Mouse (Mus musculus): ENCODE measurements at regions not wholly inside any gene's neighbourhood (a gene's known extent, or its start where the extent isn't known, plus 50 kb on each side); places are given as distances from the start of the nearest gene placed in this dataset.

DNA sequence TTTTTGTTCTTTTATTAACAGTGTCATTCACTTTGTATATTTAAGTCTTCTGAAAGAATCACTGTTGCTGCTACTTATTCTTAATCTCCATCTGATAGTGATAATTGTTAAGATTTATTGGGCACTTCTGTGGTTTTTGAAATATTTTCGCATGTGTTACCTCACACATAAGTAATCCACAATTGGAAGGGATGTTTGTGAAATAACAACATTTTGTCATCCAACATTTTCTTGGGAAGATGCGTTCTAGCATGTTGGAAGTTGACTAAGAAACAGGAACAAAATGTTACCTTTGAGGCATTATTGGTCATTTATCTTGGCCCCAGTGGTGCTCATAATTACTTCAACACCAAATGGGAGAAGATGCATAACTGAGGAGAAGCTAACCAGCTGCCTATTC is 323.4 kb upstream of the Btbd3 start:
- WGBS, result 87% methylated on average over 2 of the region's 2 CpGs
- no peak overlapping the region for H3K9ac ChIP-seq (replicated peaks; ENCODE audit: low read depth, low read length)
- H3K27ac ChIP-seq (ENCODE audit: low read length), result no peak overlapping the region

DNA sequence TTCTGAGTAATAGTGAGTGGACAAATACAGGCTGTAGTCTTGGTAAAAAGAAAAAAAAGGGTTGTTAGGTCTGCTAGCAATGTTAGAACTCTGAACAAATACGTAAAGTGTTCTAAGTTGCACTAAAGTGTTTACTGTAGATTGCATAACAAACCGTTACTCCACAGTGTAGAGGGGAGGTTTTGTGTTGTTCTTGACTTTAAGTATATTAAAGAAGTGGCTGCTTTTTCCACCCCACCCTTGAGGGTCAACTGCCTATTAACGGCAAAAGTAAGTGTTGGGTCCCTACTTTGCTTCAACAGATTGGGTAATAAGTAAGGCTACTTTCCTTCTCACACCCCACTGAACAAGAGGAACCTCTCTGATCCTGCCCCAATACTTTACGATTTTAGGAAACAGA is 323.9 kb upstream of the Btbd3 start:
- no peaks in the 10 kb centered on the region for H3K4me1 ChIP-seq (ENCODE audit: control insufficient read depth, insufficient read depth, low read length)
- H3K27ac ChIP-seq (ENCODE audit: low read length), result no peak overlapping the region
- no peak overlapping the region for H3K4me2 ChIP-seq (replicated peaks; ENCODE audit: low read depth, low read length)
- H3K27me3 ChIP-seq (ENCODE audit: control insufficient read depth, insufficient read depth, low read length), result no peaks in the 10 kb centered on the region
- H3K36me3 ChIP-seq (ENCODE audit: control insufficient read depth, insufficient read depth, low read length), result no peaks in the 10 kb centered on the region
- no peak for ATAC-seq (ENCODE audit: insufficient number of reproducible peaks, insufficient read depth, low FRiP score, low read depth)
- H3K9ac ChIP-seq (replicated peaks; ENCODE audit: low read depth, low read length), result no peak overlapping the region
- no peak overlapping the region for H3K4me3 ChIP-seq (ENCODE audit: low read depth, low read length)
- 73% methylated on average over 4 of the region's 4 CpGs for WGBS
- H3K9me3 ChIP-seq (ENCODE audit: control insufficient read depth, low read depth, low read length), result no peaks in the 10 kb centered on the region

More for the DNA sequence above, 323.4 kb upstream of the Btbd3 start:
- H3K4me2 ChIP-seq (replicated peaks; ENCODE audit: low read depth, low read length), result no peak overlapping the region
- H3K4me3 ChIP-seq (ENCODE audit: low read depth, low read length), result no peak overlapping the region
- H3K9me3 ChIP-seq (ENCODE audit: control insufficient read depth, low read depth, low read length), result no peaks in the 10 kb centered on the region
- H3K36me3 ChIP-seq (ENCODE audit: control insufficient read depth, insufficient read depth, low read length), result no peaks in the 10 kb centered on the region
- H3K4me1 ChIP-seq (ENCODE audit: control insufficient read depth, insufficient read depth, low read length), result no peaks in the 10 kb centered on the region
- no peaks in the 10 kb centered on the region for H3K27me3 ChIP-seq (ENCODE audit: control insufficient read depth, insufficient read depth, low read length)
- ATAC-seq (ENCODE audit: insufficient number of reproducible peaks, insufficient read depth, low FRiP score, low read depth), result no peak

- Histone ChIP-seq H3K9me3 (ENCODE audit: control insufficient read depth, low read depth, low read length) (no peaks in the 10 kb centered on the region), H3K27ac (ENCODE audit: low read length) (no peak overlapping the region), H3K4me3 (ENCODE audit: low read depth, low read length) (no peak overlapping the region), H3K4me2 (replicated peaks; ENCODE audit: low read depth, low read length) (no peak overlapping the region), H3K4me1 (ENCODE audit: control insufficient read depth, insufficient read depth, low read length) (no peaks in the 10 kb centered on the region), H3K27me3 (ENCODE audit: control insufficient read depth, insufficient read depth, low read length) (no peaks in the 10 kb centered on the region), H3K36me3 (ENCODE audit: control insufficient read depth, insufficient read depth, low read length) (no peaks in the 10 kb centered on the region), H3K9ac (replicated peaks; ENCODE audit: low read depth, low read length) (no peak overlapping the region)
- no peak for ATAC-seq (ENCODE audit: insufficient number of reproducible peaks, insufficient read depth, low FRiP score, low read depth)
- 65% methylated on average over 5 of the region's 5 CpGs for WGBS
Observed at GRCm38 (mm10) chr2:137925488-137925887, 330.9 kb upstream of the Btbd3 start.

- Histone ChIP-seq H3K9ac (replicated peaks; ENCODE audit: low read depth, low read length) (no peak overlapping the region), H3K4me2 (replicated peaks; ENCODE audit: low read depth, low read length) (no peak overlapping the region), H3K27me3 (ENCODE audit: control insufficient read depth, insufficient read depth, low read length) (no peaks in the 10 kb centered on the region), H3K27ac (ENCODE audit: low read length) (no peak overlapping the region), H3K4me1 (ENCODE audit: control insufficient read depth, insufficient read depth, low read length) (no peaks in the 10 kb centered on the region), H3K9me3 (ENCODE audit: control insufficient read depth, low read depth, low read length) (no peaks in the 10 kb centered on the region), H3K36me3 (ENCODE audit: control insufficient read depth, insufficient read depth, low read length) (no peaks in the 10 kb centered on the region), H3K4me3 (ENCODE audit: low read depth, low read length) (no peak overlapping the region)
- 50% methylated on average over 2 of the region's 2 CpGs for WGBS
- ATAC-seq (ENCODE audit: insufficient number of reproducible peaks, insufficient read depth, low FRiP score, low read depth), result no peak
Observed at GRCm38 (mm10) chr2:137924576-137924975, 331.8 kb upstream of the Btbd3 start.

- no peaks in the 10 kb centered on the region for H3K9me3 ChIP-seq (ENCODE audit: control insufficient read depth, low read depth, low read length)
- no peaks in the 10 kb centered on the region for H3K27me3 ChIP-seq (ENCODE audit: control insufficient read depth, insufficient read depth, low read length)
- H3K4me2 ChIP-seq (replicated peaks; ENCODE audit: low read depth, low read length), result no peak overlapping the region
- no peak overlapping the region for H3K9ac ChIP-seq (replicated peaks; ENCODE audit: low read depth, low read length)
- H3K4me1 ChIP-seq (ENCODE audit: control insufficient read depth, insufficient read depth, low read length), result no peaks in the 10 kb centered on the region
- H3K36me3 ChIP-seq (ENCODE audit: control insufficient read depth, insufficient read depth, low read length), result no peaks in the 10 kb centered on the region
- no peak overlapping the region for H3K27ac ChIP-seq (ENCODE audit: low read length)
- ATAC-seq (ENCODE audit: insufficient number of reproducible peaks, insufficient read depth, low FRiP score, low read depth), result no peak
- H3K4me3 ChIP-seq (ENCODE audit: low read depth, low read length), result no peak overlapping the region
Observed at GRCm38 (mm10) chr2:137898425-137898824, 357.9 kb upstream of the Btbd3 start.

GRCm38 (mm10) chr2:137880211-137881031 is 375.9 kb upstream of the Btbd3 start:
- Histone ChIP-seq H3K9ac (replicated peaks; ENCODE audit: low read depth, low read length) (no peak overlapping the region), H3K4me1 (ENCODE audit: control insufficient read depth, insufficient read depth, low read length) (no peaks in the 10 kb centered on the region), H3K4me2 (replicated peaks; ENCODE audit: low read depth, low read length) (no peak overlapping the region), H3K36me3 (ENCODE audit: control insufficient read depth, insufficient read depth, low read length) (no peaks in the 10 kb centered on the region), H3K4me3 (ENCODE audit: low read depth, low read length) (no peak overlapping the region), H3K9me3 (ENCODE audit: control insufficient read depth, low read depth, low read length) (no peaks in the 10 kb centered on the region), H3K27ac (ENCODE audit: low read length) (no peak overlapping the region), H3K27me3 (ENCODE audit: control insufficient read depth, insufficient read depth, low read length) (no peaks in the 10 kb centered on the region)
- WGBS, result 80% methylated on average over 7 of the region's 7 CpGs
- no peak for ATAC-seq (ENCODE audit: insufficient number of reproducible peaks, insufficient read depth, low FRiP score, low read depth)

DNA sequence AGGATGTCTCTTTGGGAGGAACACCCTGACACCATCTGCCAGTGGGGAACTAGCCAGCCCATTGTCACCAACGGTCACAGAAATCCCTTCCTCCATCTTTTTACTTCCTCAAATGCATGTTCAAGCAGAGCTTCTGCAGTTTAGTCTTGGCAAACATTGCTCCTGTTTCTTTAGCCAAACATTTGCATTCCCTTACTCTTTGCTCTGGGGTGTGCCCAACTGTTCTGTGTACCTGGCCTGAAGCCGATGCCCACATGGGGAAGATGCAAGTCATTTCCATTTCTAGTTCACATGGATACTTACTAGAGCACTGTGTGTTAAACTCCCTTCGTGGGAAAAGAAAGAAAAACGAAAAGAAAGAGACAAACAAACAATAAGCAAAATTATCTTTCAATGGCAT is 386.7 kb upstream of the Btbd3 start:
- no peak for ATAC-seq (ENCODE audit: insufficient number of reproducible peaks, insufficient read depth, low FRiP score, low read depth)

DNA sequence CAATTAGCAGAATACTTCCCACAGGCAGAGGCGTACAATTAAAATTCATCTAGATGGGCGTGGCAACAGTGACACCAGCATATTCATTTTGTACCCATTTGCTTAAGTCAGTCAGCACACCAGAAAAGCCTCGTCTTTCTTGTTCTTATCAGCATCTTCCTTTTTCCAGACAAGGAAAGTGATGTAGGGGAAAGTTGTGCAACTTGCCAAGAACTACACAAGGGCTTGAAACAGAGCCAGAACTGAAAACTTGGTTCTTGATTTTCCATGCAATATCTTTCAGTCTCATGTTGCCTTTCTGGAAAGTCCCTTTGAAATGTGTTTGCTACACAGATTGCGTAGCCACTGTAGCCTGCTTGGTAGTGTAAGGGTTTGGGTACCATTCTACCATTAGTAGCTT is 401.9 kb upstream of the Btbd3 start:
- ATAC-seq (ENCODE audit: insufficient number of reproducible peaks, insufficient read depth, low FRiP score, low read depth), result no peak
- 73% methylated on average over 4 of the region's 4 CpGs for WGBS
- H3K4me3 ChIP-seq (ENCODE audit: low read depth, low read length), result no peak overlapping the region
- no peak overlapping the region for H3K9ac ChIP-seq (replicated peaks; ENCODE audit: low read depth, low read length)
- no peaks in the 10 kb centered on the region for H3K36me3 ChIP-seq (ENCODE audit: control insufficient read depth, insufficient read depth, low read length)
- H3K27me3 ChIP-seq (ENCODE audit: control insufficient read depth, insufficient read depth, low read length), result no peaks in the 10 kb centered on the region
- no peaks in the 10 kb centered on the region for H3K4me1 ChIP-seq (ENCODE audit: control insufficient read depth, insufficient read depth, low read length)
- H3K9me3 ChIP-seq (ENCODE audit: control insufficient read depth, low read depth, low read length), result no peaks in the 10 kb centered on the region
- no peak overlapping the region for H3K4me2 ChIP-seq (replicated peaks; ENCODE audit: low read depth, low read length)
- no peak overlapping the region for H3K27ac ChIP-seq (ENCODE audit: low read length)

More for the DNA sequence above, 386.7 kb upstream of the Btbd3 start:
- Histone ChIP-seq H3K4me1 (ENCODE audit: control insufficient read depth, insufficient read depth, low read length) (no peaks in the 10 kb centered on the region), H3K36me3 (ENCODE audit: control insufficient read depth, insufficient read depth, low read length) (no peaks in the 10 kb centered on the region), H3K4me3 (ENCODE audit: low read depth, low read length) (no peak overlapping the region), H3K27ac (ENCODE audit: low read length) (no peak overlapping the region), H3K4me2 (replicated peaks; ENCODE audit: low read depth, low read length) (no peak overlapping the region), H3K27me3 (ENCODE audit: control insufficient read depth, insufficient read depth, low read length) (no peaks in the 10 kb centered on the region), H3K9me3 (ENCODE audit: control insufficient read depth, low read depth, low read length) (no peaks in the 10 kb centered on the region), H3K9ac (replicated peaks; ENCODE audit: low read depth, low read length) (no peak overlapping the region)
- WGBS, result 67% methylated on average over 4 of the region's 4 CpGs
